Comparison of ENCODE assay signal across 24 mouse cellular contexts in genomic region chr10:109603241-109603640, GRCm38 (mm10).
"Had no signal": no experiment of that assay in that cellular context is flagged by ENCODE, and none has a peak within 500 bp of the region (broad histone marks: within the 10 kb centered on the region; RNA-seq: fewer than 3 reads in every experiment).

No protein-coding gene starts in this region.

- H3K4me1 ChIP-seq: heart, embryonic 10.5 days; heart, embryonic 12.5 days; hindbrain, embryonic 10.5 days; hindbrain, embryonic 13.5 days; hindbrain, embryonic 15.5 days; intestine, embryonic 15.5 days; limb, embryonic 10.5 days; limb, embryonic 12.5 days; liver, embryonic 13.5 days; liver, embryonic 15.5 days had no signal

- H3K36me3 ChIP-seq: heart, embryonic 10.5 days; heart, embryonic 12.5 days; hindbrain, embryonic 10.5 days; hindbrain, embryonic 13.5 days; hindbrain, embryonic 15.5 days; intestine, embryonic 15.5 days; limb, embryonic 10.5 days; limb, embryonic 12.5 days; liver, embryonic 13.5 days; liver, embryonic 15.5 days had no signal

- DNase-seq: forebrain, postnatal 0 days; gastrocnemius, postnatal 10 days; gastrocnemius, postnatal 25 days; heart, adult 18-20 months; heart, postnatal 10 days; heart, postnatal 4 days; kidney, adult 18-20 months; kidney, adult 8-10 months; kidney, postnatal 10 days; kidney, postnatal 4 days; liver; liver, embryonic 13.5 days had no signal

- H3K4me2 ChIP-seq: heart, embryonic 12.5 days; hindbrain, embryonic 13.5 days; hindbrain, embryonic 15.5 days; intestine, embryonic 15.5 days; limb, embryonic 12.5 days; liver, embryonic 11.5 days; liver, embryonic 13.5 days; liver, embryonic 15.5 days had no signal

- H3K4me3 ChIP-seq: heart, embryonic 10.5 days; heart, embryonic 12.5 days; hindbrain, embryonic 10.5 days; hindbrain, embryonic 13.5 days; hindbrain, embryonic 15.5 days; intestine, embryonic 15.5 days; limb, embryonic 10.5 days; limb, embryonic 12.5 days; liver, embryonic 13.5 days; liver, embryonic 15.5 days had no signal

- H3K27ac ChIP-seq: heart, embryonic 10.5 days; hindbrain, embryonic 10.5 days; hindbrain, embryonic 13.5 days; hindbrain, embryonic 15.5 days; intestine, embryonic 15.5 days; limb, embryonic 10.5 days; limb, embryonic 12.5 days; liver, embryonic 13.5 days; liver, embryonic 15.5 days had no signal

- H3K9ac ChIP-seq: forebrain, postnatal 0 days; heart, embryonic 12.5 days; hindbrain, embryonic 13.5 days; hindbrain, embryonic 15.5 days; intestine, embryonic 15.5 days; limb, embryonic 12.5 days; liver, embryonic 13.5 days; liver, embryonic 15.5 days had no signal

- ATAC-seq: forebrain, postnatal 0 days; inflammation-experienced regulatory T-cells, adult 6 months; intestine, embryonic 15.5 days; intestine, postnatal 0 days had no signal

- H3K27me3 ChIP-seq: heart, embryonic 12.5 days; hindbrain, embryonic 13.5 days; hindbrain, embryonic 15.5 days; intestine, embryonic 15.5 days; limb, embryonic 12.5 days; liver, embryonic 13.5 days; liver, embryonic 15.5 days had no signal

- H3K9me3 ChIP-seq: heart, embryonic 10.5 days; heart, embryonic 12.5 days; hindbrain, embryonic 10.5 days; hindbrain, embryonic 13.5 days; hindbrain, embryonic 15.5 days; intestine, embryonic 15.5 days; limb, embryonic 10.5 days; limb, embryonic 12.5 days; liver, embryonic 13.5 days; liver, embryonic 15.5 days had no signal
